Mouse (Mus musculus) cerebellum, adult 11 months (tissue): Measurements from ENCODE around the gene Gm5294.

ENCODE experiments used
- DNase-seq: peaks from one replicate; pipeline ENCODE4 v3.0.0; 2022

Gene Gm5294

GRCm38 (mm10) chr5:138819780-138820179 lies at the start of gene Gm5294:
TSS of gene Gm5294 (plus strand) at chr5:138820080.
- DNase-seq = no peak

DNA sequence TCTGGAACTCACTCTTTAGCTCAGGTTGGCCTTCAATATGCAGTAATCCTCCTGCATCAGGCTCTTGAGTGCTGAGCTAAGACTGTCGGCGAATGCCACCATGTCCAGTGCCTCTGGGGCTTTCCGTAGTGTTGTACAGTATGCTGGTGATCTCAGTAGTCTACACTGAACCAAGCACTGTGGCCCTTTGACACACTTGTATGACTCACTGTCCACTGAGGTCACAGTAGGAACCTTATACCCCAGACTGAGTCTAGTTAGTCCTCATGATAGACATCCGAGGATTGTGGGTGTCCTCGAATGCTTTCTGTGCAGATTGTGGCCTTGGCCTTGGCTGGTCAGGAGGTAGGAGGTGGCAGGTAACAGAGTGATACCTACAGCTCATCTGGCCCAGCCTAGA lies 44.8 kb upstream of the Gm5294 start:
- DNase-seq = no peak

GRCm38 (mm10) chr5:138776346-138776745 lies 43.5 kb upstream of the Gm5294 start:
- DNase-seq = no peak

- peak; percentile 31 for DNase-seq
These were observed 41.0 kb upstream of the Gm5294 start for GRCm38 (mm10) chr5:138778731-138779463.

DNA sequence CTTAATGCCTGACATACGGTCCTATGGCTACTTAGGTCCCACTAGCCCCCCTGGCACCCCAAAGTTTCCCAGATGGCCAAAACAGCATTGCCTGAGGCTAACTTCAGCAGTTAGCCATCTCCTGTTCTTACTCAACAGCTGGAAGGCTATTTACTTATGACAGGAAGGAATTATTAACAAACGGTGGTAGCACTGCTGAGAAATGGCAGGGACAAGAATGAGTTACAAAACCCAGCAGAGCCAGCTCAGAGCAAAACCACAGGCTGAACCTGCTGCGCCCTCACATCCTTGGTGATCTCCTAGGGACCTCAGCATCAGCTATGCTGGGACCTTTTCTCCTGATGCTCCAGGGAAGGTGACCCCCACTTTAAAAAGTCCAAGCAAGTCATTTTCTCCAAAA lies 40.2 kb upstream of the Gm5294 start:
- no peak for DNase-seq

DNA sequence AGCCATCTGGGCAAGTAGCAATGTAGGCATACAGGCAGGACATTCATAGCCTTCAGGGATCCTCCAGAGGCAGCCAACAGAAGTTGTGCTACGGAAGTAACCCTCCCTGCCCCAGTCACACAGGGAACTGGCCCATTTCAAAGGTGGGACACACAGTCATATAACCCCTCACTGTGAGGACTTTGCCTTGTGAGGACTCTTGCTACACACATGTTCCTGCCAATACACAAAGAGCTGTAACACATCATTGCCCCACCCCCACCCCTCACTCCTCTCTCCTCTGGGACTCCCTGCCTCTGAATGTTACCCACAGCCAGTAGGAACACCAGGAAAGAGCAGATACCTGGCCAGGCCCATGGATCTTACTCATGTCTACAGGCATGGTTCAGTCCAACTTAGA lies 37.2 kb upstream of the Gm5294 start:
- DNase-seq = no peak

DNA sequence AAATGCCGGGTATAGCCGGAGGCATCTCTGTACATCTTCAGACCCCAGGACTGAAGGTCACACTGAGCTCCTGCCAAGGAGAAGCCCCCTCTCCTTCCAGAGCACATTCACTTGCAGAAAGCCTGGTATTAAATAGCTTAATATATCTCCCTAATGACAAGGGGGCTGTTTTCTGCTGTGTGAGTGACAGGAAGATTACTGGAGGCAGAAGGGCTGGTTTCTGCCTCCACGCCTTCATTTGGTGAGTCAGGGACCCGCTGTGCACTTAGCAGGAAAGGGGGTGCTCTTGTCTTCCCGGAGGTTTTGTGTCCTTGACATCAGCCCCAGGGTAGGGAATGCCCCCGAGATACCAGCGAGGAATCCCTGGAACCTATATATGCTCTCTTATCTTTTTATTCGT lies 36.7 kb upstream of the Gm5294 start:
- DNase-seq = no peak

GRCm38 (mm10) chr5:138785986-138786515 lies 33.8 kb upstream of the Gm5294 start:
- DNase-seq = no peak

GRCm38 (mm10) chr5:138787648-138788047 lies 32.2 kb upstream of the Gm5294 start:
- no peak for DNase-seq

GRCm38 (mm10) chr5:138788481-138789211 lies 31.2 kb upstream of the Gm5294 start:
- DNase-seq = no peak

GRCm38 (mm10) chr5:138790954-138791480 lies 28.9 kb upstream of the Gm5294 start:
- no peak for DNase-seq

- no peak for DNase-seq
These were observed 18.2 kb upstream of the Gm5294 start for GRCm38 (mm10) chr5:138801588-138802116.

GRCm38 (mm10) chr5:138804286-138804685 lies 15.6 kb upstream of the Gm5294 start:
- DNase-seq = no peak

DNA sequence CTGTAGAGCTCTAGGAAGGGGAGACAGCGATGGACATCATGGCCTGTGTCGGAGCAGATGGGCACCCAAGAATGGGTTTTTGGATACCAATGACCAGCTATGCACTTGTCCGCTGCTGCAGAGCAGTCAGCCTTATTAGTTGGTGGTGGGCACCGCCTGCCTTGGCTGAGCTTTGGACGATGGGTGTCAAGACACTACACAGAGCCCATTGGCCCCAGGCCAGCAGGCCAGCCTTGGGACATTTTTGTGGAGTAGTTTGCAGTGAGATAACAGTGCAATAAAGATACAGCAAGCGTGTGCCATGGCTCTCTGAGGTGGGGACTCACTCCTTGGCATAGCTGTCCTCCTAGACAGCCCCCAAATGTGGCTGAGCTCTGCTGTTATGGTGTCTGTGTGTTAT lies 10.1 kb upstream of the Gm5294 start:
- DNase-seq = no peak

DNA sequence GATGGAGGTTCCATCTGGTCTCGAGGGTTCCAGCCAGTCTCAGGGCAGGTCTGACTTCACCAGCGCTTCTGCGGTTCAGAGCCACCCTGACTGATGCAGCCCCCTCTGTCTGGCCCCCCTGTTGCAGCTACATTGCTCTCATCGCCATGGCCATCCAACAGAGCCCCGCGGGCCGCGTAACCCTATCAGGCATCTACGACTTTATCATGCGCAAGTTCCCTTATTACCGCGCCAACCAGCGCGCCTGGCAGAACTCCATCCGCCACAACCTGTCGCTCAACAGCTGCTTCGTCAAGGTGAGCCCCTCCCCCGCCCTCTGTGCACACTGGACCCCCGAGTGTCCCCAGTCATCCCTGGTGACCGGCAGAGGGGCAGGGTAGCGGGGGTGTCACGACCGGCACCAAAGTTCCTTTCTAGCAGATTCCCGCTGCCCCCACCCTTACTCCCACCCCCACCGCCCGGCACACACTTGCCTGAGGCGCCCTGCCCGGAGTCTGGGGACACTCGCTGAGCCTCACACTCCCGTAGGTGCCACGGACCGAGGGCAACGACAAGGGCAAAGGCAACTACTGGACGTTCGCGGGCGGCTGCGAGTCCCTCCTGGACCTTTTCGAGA lies 945 bp downstream of the Gm5294 start:
- no peak for DNase-seq

DNA sequence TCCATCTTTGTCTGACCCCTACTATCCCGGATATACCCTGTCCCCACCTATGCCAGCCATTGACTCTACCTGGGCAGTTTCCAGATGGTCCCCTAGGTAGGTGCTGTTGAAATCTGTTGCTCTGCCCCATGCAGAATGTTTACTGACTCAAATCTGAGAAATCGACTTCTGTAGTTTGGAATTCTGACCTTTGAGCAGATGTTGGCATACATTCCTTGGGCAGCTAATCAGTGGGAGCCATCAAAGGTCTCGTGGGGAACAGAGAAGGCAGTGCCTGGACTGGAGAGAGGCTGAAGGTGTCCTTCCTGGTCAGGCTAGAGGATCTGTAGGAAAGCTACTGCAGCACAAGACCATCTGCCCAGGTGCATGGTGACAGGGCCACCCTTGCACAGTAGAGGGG lies 5.2 kb downstream of the Gm5294 start:
- DNase-seq = no peak

GRCm38 (mm10) chr5:138833406-138833805 lies 13.5 kb downstream of the Gm5294 start:
- DNase-seq = no peak

DNA sequence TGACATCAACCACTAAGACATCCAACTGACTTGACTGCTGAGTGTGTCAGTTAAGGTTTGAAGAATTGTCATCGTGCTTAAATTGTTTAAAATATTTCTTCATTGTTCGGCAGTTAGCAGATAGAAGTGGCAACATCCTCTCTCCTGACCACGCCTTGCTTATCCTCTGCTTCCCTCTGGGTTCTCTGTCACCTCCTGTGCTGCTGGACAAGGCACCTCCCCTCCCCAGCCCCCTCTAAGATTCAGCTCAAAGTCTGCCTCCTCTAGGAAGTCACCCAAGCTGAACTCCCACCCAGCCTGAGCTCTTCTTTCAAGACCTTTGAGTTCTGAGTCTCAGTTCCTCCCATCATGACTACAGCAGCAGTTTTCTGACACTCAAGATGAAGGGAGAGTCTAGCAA lies 15.0 kb downstream of the Gm5294 start:
- DNase-seq = no peak

DNA sequence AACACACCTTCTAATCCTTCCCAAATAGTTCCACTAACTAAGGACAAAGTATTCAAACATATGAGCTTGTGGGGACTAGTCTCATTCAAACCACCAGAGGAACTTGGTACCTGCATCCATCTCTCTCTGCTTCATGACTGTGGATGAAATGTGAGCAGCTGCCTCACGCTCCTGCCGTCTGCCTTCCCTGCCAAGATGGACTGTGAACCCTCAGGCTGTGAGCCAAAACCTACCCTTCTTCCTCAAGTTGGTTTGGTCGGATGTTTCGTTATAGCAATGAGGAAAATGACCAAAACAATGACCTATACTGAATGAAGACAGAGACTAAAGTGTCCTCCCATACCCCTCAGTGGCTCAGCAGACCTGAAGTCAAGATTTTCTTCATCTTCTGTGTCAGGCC lies 21.1 kb downstream of the Gm5294 start:
- DNase-seq = no peak

GRCm38 (mm10) chr5:138843168-138843824 lies 23.4 kb downstream of the Gm5294 start:
- DNase-seq = no peak

GRCm38 (mm10) chr5:138846506-138846905 lies 26.6 kb downstream of the Gm5294 start:
- DNase-seq = no peak

- peak; percentile 85 for DNase-seq
These were observed 28.2 kb downstream of the Gm5294 start for GRCm38 (mm10) chr5:138848102-138848501.
